Mouse (Mus musculus) myocyte (in vitro differentiated cells): Measurements from ENCODE around the gene Gm10190.

Source experiments
- MAX ChIP-seq: IDR thresholded peaks from one replicate; pipeline ENCODE4 v1.6.1; 2011; ENCODE audit warnings: low read depth, mild to moderate bottlenecking, control low read depth
- MYOG ChIP-seq, 3 experiments: IDR thresholded peaks; one replicate each; pipeline ENCODE4 v1.6.1; 2011; ENCODE audit warnings: control low read depth in 2 of 3, low read depth in 2 of 3, mild to moderate bottlenecking in 2 of 3; ENCODE audit not compliant: insufficient read length in 2 of 3, control insufficient read depth in 1 of 3, insufficient read depth in 1 of 3
- POLR2A ChIP-seq: IDR thresholded peaks from one replicate; pipeline ENCODE4 v1.6.1; 2011; ENCODE audit warnings: low read depth, mild to moderate bottlenecking, control low read depth, moderate library complexity; ENCODE audit not compliant: insufficient read length
- POLR2AphosphoS2 ChIP-seq: IDR thresholded peaks from one replicate; pipeline ENCODE4 v1.6.1; 2011; ENCODE audit warnings: low read depth, control low read depth; ENCODE audit not compliant: insufficient read length

GRCm38 (mm10) chr17:80398243-80398642 is 24.9 kb upstream of the Gm10190 start:
- TF ChIP-seq MYOG (IDR thresholded peaks at IDR 0.05; ENCODE audit: control insufficient read depth in 1 of 3, insufficient read depth in 1 of 3, insufficient read length in 2 of 3, low read depth in 2 of 3): no peak
- TF ChIP-seq POLR2A: no peak
- no peak for TF ChIP-seq POLR2AphosphoS2
- TF ChIP-seq MAX: no peak
